Mouse (Mus musculus) right cerebral cortex, postnatal 14 days (tissue): ENCODE data around the gene Popdc3.
"Not testable (repeated sequence)": the region's sequence is repeated elsewhere in the genome, so short reads cannot be mapped to it uniquely, and the experiment has no call there.

Experiments used
- DNase-seq: peaks from one replicate; pipeline ENCODE4 v3.0.0; 2022

The Popdc3 gene

GRCm38 (mm10) chr10:45210201-45210600 lies 32.3 kb downstream of the Popdc3 start:
- DNase-seq: no peak

- DNase-seq: no peak
Measured at GRCm38 (mm10) chr10:45216676-45217075, 38.8 kb downstream of the Popdc3 start.

GRCm38 (mm10) chr10:45229954-45230353 lies 52.1 kb downstream of the Popdc3 start:
- DNase-seq: no peak

- no peak for DNase-seq
Measured at GRCm38 (mm10) chr10:45233351-45233750, 55.5 kb downstream of the Popdc3 start.

- DNase-seq: no peak
Measured at GRCm38 (mm10) chr10:45236304-45236703, 58.4 kb downstream of the Popdc3 start.

- no peak for DNase-seq
Measured at GRCm38 (mm10) chr10:45237492-45237891, 59.6 kb downstream of the Popdc3 start.

GRCm38 (mm10) chr10:45260477-45260876 lies 82.6 kb downstream of the Popdc3 start:
- no peak for DNase-seq

- DNase-seq: no peak
Measured at GRCm38 (mm10) chr10:45262126-45262525, 84.2 kb downstream of the Popdc3 start.

GRCm38 (mm10) chr10:45276499-45276898 lies 98.6 kb downstream of the Popdc3 start:
- no peak for DNase-seq

- DNase-seq: no peak
Measured at GRCm38 (mm10) chr10:45276995-45277394, 99.1 kb downstream of the Popdc3 start.

- no peak for DNase-seq
Measured at GRCm38 (mm10) chr10:45285651-45286050, 107.8 kb downstream of the Popdc3 start.

- no peak for DNase-seq
Measured at GRCm38 (mm10) chr10:45288351-45288750, 110.5 kb downstream of the Popdc3 start.

- DNase-seq: peak; percentile 31
Measured at GRCm38 (mm10) chr10:45289218-45290105, 111.6 kb downstream of the Popdc3 start.

- no peak for DNase-seq
Measured at GRCm38 (mm10) chr10:45290618-45291017, 112.7 kb downstream of the Popdc3 start.

GRCm38 (mm10) chr10:45292159-45292558 lies 114.3 kb downstream of the Popdc3 start:
- DNase-seq: not testable (repeated sequence)

- no peak for DNase-seq
Measured at GRCm38 (mm10) chr10:45295093-45295492, 117.2 kb downstream of the Popdc3 start.

- DNase-seq: no peak
Measured at GRCm38 (mm10) chr10:45298503-45298902, 120.6 kb downstream of the Popdc3 start.

GRCm38 (mm10) chr10:45299509-45299908 lies 121.6 kb downstream of the Popdc3 start:
- no peak for DNase-seq

- DNase-seq: no peak
Measured at GRCm38 (mm10) chr10:45303315-45304036, 125.6 kb downstream of the Popdc3 start.

- no peak for DNase-seq
Measured at GRCm38 (mm10) chr10:45305173-45305572, 127.3 kb downstream of the Popdc3 start.

GRCm38 (mm10) chr10:45311129-45311528 lies 133.2 kb downstream of the Popdc3 start:
- no peak for DNase-seq

GRCm38 (mm10) chr10:45311624-45312023 lies 133.7 kb downstream of the Popdc3 start:
- DNase-seq: no peak

GRCm38 (mm10) chr10:45314865-45315264 lies 137.0 kb downstream of the Popdc3 start:
- no peak for DNase-seq

GRCm38 (mm10) chr10:45318922-45319321 lies 141.0 kb downstream of the Popdc3 start:
- no peak for DNase-seq
